Mouse (Mus musculus): Measurements from ENCODE around the gene Ccr6.

The Ccr6 gene

DNA sequence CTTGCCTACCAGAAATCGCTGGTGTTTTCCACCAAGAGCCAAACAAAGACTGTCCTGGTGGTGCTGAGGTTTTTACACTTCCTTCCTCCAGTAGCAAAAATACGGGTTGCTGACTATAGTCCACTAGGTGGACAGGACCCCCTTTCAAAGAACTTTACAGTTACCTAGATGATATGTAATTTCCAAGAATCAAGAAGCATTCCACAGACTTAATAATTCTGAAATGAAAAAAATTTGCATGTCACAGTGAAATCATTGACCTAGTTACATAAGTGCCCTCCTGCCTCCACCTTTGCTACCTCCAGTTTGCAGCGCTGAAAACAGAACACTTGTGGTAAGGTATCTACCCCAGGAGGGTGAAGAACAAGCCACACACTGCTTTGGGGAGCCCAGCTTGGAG, at the start of gene Ccr6:
Gene Ccr6, plus strand, starts transcription at position 301 of the 400 bp plus-strand sequence.
- DNase-seq (ENCODE audit: low spot score) = no peak

DNA sequence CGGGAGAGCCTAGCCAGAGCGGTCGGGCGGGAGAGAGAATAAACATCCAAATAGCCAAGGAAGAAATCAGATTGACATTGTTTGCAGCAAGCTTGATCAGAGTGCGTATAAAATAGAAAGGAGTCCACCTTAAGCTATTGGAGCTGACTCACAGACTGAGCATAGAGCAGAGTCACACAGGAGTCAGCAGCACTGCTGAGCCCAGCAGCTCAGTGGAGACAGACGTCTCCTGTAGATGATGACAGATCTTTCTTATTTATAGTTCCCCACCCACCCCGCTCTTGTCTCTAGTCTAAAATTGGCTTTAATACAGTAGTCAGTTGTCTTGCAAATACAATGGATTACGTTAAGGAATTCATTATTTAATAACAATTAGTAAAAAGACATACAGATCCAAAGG, 42.2 kb upstream of the Ccr6 start:
- no peak for DNase-seq (ENCODE audit: low spot score)

DNA sequence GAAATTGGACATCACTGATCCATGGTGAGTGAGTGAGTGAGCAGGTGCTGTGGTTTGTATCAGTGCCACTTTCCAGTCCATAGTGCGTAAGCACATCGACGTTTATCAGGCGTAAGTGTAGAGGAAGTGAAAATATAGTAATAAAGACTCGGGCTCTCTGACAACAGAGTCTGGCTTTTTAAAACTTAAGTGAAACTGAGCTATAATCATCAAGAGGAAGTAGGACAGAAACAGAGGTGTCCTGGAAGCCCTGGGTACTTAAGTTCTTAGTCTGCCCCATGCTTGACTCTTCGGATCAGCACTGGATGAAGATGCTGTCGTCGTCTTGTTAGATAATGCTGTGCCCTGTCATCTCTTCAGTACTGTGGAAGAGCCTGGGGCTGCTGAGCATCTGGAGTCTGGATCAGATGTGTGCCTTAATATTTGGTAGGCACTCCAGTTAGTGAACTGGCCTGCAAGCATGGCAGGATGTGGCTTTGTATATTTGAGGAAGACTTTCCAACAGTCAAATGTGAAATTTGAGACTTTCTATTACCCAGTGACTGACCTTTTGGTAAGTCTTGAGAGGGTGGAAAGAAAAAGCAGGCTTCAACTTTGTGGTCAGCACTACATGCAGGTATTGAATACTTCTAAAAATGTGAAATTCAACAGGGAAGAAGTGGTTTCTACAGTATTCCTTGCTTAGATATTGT, 40.0 kb upstream of the Ccr6 start:
- DNase-seq (ENCODE audit: low spot score) = no peak

GRCm38 (mm10) chr17:8197652-8198051, 38.2 kb upstream of the Ccr6 start:
- DNase-seq (ENCODE audit: low spot score) = no peak

DNA sequence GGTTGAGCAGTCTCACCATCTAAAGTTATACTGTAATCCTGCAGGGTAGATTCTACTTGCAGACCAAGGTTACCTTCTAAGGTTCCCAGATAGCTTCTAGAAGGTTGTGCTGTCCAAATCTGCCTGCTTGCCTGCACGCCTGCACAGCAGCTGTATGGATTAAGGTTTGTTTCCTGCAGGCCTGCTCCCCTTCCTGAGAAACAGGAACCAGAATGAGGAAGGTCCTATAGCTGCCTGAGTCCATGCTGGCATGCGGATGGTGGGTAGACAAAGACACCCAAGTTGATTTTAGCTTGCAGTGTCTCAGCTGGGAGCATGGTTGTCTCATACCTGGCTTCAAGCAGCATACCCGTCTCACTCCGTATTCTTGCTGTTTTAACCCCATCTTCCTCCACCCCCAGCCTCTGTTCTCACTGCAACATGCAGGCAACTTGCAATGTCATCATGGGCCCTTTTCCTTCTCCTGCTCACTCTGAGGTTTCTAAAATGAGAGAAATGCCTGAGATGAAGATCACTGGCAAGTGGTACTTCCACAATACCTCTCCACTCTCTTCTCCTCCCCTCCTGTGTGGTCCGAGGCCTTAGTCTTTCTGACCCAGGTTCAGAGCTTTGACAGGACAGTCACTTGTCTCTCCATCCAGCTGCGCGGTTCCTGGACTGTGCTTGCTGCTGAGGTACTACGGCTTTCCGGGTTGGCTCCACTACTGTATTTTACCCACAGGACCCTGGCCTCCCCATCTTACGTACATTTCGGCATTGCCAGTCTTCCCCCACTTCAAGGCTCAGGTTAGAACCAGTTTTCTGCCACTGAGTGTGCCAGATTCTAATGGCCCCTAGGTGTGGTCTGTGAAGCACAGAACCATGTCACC, 36.5 kb upstream of the Ccr6 start:
- no peak for DNase-seq (ENCODE audit: low spot score)

DNA sequence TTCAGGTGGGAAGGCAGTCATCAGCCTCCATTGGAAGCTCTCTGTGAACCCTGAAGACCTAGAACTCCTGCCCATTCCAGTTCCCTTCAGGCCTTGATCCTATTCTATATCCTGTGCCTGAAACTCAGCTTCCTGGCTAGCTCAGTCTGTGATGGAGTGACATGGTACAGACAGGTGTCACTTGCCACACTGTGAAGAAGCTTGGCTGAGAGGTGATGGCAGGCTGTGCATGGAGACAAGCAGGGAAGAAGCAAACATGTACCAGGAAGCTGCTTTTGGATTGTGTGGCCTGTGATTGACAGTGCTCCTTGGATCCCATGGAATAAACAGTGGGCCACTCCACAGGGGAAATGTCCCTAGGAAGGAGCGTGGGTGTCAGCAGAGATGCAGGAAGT, 35.9 kb upstream of the Ccr6 start:
- no peak for DNase-seq (ENCODE audit: low spot score)

GRCm38 (mm10) chr17:8203487-8203886, 32.4 kb upstream of the Ccr6 start:
- no peak for DNase-seq (ENCODE audit: low spot score)

- DNase-seq (ENCODE audit: low spot score) = peak; percentile 29
Observed at GRCm38 (mm10) chr17:8205221-8205631, 30.6 kb upstream of the Ccr6 start.

- DNase-seq (ENCODE audit: low spot score) = no peak
Observed at GRCm38 (mm10) chr17:8206691-8207090, 29.2 kb upstream of the Ccr6 start.

DNA sequence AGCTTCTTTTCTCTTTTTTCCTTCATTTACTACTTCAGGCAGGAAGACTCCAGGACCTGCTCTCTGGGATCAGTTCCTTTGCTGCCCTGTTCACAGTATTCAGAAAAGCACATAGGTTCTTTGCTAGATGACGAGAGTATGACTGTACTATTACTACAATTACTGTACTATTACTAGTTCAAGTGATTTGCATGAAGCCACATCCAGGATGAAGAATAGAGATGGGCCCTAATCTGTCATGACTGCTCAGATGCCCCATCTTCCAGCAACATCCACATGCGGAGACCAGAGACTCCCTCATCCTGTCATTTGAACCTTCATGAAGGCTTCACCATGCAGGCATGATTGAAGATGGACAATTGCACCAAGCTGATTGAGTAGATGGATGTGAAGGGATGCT, 26.1 kb upstream of the Ccr6 start:
- no peak for DNase-seq (ENCODE audit: low spot score)

DNA sequence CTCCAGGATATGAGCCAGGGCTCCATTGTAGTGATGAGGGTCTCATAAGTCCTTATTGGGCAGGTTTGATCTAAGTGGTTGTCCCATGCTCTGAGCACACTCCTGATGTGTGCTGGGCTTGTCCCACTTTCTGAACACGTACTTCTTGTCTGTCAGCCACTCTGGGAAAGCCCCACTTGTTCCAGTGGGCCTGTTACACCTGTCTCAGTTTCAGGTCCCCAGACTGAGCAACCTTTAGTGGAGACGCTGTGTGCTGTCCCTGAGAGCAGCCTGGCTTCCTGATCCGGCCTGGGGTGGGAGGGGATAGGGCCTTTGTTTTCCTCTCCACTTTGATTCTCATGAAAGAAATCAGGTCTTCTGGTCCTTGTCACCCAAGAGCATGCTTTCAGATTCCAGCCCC, 25.7 kb upstream of the Ccr6 start:
- no peak for DNase-seq (ENCODE audit: low spot score)

DNA sequence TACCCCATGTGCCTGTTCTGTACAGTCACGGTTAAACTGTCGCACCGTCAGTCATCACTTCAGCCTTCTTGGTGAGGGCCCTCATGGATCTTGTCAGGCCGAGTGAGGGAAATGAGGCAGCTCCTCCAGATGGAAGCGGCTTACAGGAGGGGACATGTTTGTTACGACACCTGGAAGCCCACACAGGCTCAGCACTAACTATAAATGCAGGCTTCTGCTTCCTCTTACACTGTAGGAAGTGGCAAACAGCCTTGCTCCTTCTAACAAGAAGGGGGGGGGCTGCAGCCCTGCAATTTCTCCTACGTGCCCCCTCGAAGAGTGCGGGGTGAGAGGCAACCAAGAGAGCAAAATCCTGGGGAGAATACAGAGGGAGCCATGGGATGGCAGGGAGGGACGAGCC, 25.2 kb upstream of the Ccr6 start:
- no peak for DNase-seq (ENCODE audit: low spot score)

DNA sequence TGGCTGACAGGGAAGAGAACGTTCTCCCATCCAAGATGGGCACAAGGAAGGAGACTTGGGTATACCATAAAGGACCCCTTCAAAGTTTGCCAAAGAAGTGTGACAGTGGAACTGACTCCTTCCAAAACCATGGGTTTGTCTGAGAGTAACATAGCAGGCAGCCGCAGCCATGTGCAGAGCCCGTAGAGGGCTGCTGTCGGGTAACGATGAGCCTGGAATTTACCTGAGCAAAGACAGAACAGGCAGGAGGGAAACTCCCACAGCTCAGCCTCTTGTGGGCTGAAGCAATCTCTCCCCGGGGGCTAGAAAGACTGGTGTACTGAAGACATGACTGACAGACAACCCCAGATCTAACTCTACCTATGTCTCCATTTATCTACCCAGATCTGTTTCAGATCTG, 24.4 kb upstream of the Ccr6 start:
- DNase-seq (ENCODE audit: low spot score) = no peak

- no peak for DNase-seq (ENCODE audit: low spot score)
Observed at GRCm38 (mm10) chr17:8214369-8214768, 21.5 kb upstream of the Ccr6 start.

DNA sequence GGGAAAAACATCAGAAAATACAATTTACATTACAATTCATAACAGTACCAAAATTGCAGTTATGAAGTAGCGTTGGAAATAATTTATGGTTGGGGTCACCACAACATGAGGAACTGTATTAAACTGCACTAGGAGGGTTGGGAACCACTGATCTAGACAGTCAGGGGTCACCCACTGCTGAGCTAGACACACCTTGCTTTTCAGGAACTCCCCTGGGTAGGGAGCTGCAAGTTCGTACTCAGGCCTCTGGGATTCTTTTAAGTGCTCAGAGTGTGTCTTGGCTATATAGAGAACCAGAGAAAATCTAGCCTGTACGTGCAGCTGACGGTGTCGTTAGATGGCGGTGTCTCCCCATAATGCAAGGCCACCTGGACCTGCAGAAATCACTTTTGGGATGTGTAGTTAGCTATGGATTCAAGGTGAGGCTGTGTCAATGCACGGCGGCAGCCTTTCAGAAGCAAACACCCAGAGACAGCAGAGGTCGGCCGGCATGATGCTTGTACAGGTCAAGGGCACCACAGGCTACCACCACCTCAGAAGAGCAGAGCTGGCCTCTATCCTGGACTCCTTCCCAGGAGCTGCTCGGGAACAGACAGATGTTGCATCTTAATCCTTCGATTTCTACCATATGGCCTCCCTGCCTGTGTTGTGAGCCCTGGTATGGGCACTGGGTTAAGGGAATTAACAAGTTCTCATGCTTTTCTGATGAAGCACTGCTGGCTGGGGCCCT, 20.7 kb upstream of the Ccr6 start:
- DNase-seq (ENCODE audit: low spot score) = no peak

DNA sequence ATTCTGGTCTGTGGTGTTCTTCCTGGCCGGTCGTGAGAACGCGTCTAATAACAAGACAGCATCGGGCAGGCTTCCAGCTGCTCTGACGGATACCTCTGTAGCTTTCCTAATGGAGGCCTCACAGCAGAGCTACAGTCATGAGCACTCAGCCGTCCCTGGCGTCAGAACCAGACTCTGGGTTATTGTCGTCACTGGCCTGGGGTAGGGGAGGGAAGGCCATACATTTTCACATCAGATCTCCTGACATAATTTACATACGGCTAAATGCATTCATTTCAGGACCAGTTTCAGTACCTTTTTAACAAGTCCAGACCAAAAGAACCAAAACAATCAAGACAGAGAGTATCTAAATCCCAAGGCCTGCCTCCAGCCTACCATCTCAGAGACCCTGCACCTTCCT, 12.6 kb upstream of the Ccr6 start:
- no peak for DNase-seq (ENCODE audit: low spot score)

DNA sequence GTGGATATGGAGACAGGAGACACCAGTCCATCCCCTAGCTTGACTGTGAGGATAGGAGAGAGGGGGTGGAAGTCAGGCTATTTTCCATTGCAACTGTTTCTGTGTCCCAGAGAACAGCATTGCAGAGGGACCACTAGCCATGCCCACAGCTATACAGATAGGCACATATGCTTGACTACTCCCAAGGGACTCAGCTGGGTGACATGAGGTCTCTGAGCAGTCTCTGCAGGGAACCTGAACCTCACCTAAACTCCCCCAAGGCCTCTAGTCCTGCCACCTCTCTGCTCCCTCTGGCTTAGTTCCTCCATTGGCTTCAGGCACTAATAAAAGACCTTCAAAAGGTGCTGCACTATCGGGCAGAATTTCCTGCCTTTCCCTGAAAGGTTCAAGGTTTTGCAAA, 11.8 kb upstream of the Ccr6 start:
- no peak for DNase-seq (ENCODE audit: low spot score)

DNA sequence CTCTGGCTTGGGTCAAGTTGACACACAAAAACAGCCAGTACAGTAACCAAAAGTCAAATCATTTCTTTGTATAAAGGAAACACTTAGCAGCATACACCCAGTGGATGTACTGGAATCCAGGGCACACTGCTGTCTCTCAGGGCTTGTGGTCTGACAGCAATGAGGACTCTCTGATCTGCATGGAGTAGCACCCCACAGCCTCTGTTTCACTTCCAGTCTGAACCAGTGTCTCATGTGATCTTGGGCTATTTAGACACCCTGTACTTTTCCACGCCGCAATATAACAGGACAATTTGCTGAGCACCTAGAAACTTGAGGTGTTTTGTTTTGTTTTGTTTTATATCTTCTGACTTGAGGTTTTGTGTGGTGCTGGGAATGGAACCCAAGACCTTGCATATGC, 10.7 kb upstream of the Ccr6 start:
- DNase-seq (ENCODE audit: low spot score) = no peak

GRCm38 (mm10) chr17:8225746-8226145, 10.1 kb upstream of the Ccr6 start:
- DNase-seq (ENCODE audit: low spot score) = no peak

DNA sequence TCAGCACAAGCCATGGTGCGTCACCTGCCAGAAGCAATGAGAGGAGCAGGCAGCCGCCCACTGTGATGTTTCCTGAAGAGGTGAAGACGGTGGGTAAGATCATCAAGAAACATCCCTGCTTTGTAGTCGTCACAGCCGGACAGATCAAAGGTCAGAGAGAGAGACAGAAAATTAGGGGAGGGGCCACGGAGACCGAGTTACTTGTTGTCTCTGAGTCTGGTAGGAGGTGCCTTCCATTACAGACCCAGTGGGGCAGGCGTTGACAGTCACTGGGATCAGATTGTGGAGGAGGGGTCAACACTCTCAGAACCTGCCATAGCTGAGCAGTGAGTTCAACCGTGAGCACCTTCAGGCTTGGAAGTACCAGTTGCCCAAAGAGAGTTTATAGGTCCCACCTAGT, 7.2 kb upstream of the Ccr6 start:
- DNase-seq (ENCODE audit: low spot score) = no peak

- no peak for DNase-seq (ENCODE audit: low spot score)
Observed at GRCm38 (mm10) chr17:8229607-8230006, 6.2 kb upstream of the Ccr6 start.

DNA sequence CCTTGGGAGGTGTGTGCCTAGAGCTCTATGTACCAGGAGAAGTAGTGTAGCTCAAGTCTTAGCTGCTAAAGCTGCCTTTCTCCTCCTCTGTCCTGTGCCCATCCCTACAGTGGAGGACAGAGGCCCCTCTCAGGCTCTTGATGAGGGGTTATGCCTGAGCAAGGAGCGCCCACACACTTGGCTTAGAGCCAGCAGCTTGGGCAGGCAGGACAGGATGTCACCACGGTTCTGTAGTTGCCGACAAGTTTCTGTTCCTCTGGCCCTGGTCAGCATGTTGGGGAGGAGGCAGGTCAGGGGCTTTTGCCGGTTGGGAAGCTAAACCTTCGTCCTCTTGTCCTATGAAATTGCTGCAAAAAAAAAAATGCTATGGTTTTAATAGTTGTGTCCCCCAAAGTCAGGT, 3.8 kb upstream of the Ccr6 start:
- no peak for DNase-seq (ENCODE audit: low spot score)

DNA sequence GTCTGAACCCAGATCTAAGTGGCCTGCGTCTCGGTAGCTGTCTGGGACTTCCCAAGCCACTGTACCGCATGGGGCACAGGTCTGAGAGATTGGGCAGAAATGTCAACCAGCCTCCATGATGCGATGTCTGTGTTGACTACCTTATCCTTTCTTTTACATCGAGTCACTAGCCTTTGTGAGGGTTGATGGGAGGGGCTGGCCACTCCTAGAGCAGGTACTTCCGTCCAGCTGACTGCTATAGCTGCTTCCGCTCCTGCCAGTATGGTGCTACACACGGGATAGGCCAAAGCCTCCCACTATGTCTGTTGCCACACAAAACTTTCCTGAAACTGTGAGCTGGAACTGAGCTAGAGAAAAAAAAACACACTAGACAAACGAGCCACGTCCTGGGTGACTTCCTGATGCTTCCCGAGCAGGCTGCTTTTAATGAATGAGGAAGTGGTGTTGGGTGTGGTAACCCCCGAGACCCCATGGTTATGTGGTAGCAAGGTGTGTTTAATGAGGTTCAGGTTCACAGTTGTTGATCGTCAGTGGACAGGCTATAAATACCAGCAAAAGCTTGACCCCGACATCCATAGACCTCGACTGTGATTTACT, 2.1 kb upstream of the Ccr6 start:
- no peak for DNase-seq (ENCODE audit: low spot score)

All from adipocyte (in vitro differentiated cells).